ENCODE assay signal across 15 mouse cellular contexts in genomic region chr12:81043616-81044015, GRCm38 (mm10). TPM values are rescaled to one million over a fixed set of nuclear protein-coding genes. Genes with fewer than 3 reads are reported as not detected.
DNase-seq lines count a peak whose midpoint lies in the region; ATAC-seq lines count a peak whose summit lies in the region.
"Had no signal": no experiment of that assay in that cellular context is flagged by ENCODE, and none has a peak within 500 bp of the region (broad histone marks: within the 10 kb centered on the region; RNA-seq: fewer than 3 reads in every experiment).

No protein-coding gene starts in this region.

- H3K27me3 ChIP-seq in heart, embryonic 10.5 days (ENCODE audit: insufficient read depth, poor library complexity, severe bottlenecking): no peaks in the 10 kb centered on the region
- no peaks in the 10 kb centered on the region for H3K27me3 ChIP-seq in hindbrain, embryonic 14.5 days (ENCODE audit: control insufficient read depth, insufficient read depth, low read length)
- H3K27me3 ChIP-seq in midbrain, embryonic 11.5 days (ENCODE audit: control insufficient read depth, insufficient read depth, low read length): no peaks in the 10 kb centered on the region
- H3K27me3 ChIP-seq: embryonic facial prominence, embryonic 13.5 days had no signal

- H3K4me3 ChIP-seq in heart, embryonic 10.5 days: no peak overlapping the region
- H3K4me3 ChIP-seq in hindbrain, embryonic 14.5 days (replicated peaks; ENCODE audit: low read length): no peak overlapping the region
- no peak overlapping the region for H3K4me3 ChIP-seq in midbrain, embryonic 11.5 days (ENCODE audit: low read depth, low read length)
- H3K4me3 ChIP-seq: embryonic facial prominence, embryonic 13.5 days; myocyte had no signal

- peak overlapping the region; percentile 34 for H3K4me2 ChIP-seq in hindbrain, embryonic 14.5 days (replicated peaks)
- H3K4me2 ChIP-seq in midbrain, embryonic 11.5 days: peak overlapping the region; percentile 17; the same call in 1 of the 2 replicates
- H3K4me2 ChIP-seq: embryonic facial prominence, embryonic 13.5 days had no signal

- H3K9ac ChIP-seq in hindbrain, embryonic 14.5 days: no peak overlapping the region
- H3K9ac ChIP-seq in midbrain, embryonic 11.5 days (ENCODE audit: low read length): no peak overlapping the region
- H3K9ac ChIP-seq: embryonic facial prominence, embryonic 13.5 days had no signal

- H3K27ac ChIP-seq in heart, embryonic 10.5 days: no peak overlapping the region
- H3K27ac ChIP-seq in hindbrain, embryonic 14.5 days: no peak overlapping the region
- H3K27ac ChIP-seq in midbrain, embryonic 11.5 days (ENCODE audit: low read depth, low read length): no peak overlapping the region; the same call in 1 of the 2 replicates
- H3K27ac ChIP-seq: embryonic facial prominence, embryonic 13.5 days had no signal

- no peaks in the 10 kb centered on the region for H3K36me3 ChIP-seq in heart, embryonic 10.5 days
- H3K36me3 ChIP-seq in hindbrain, embryonic 14.5 days (replicated peaks; ENCODE audit: control insufficient read depth, insufficient read depth): no peaks in the 10 kb centered on the region
- H3K36me3 ChIP-seq in midbrain, embryonic 11.5 days (ENCODE audit: control insufficient read depth, insufficient read depth, low read length): no peaks in the 10 kb centered on the region
- H3K36me3 ChIP-seq: embryonic facial prominence, embryonic 13.5 days had no signal

- DNase-seq in heart, embryonic 10.5 days (ENCODE audit: low spot score): peak; percentile 66
- DNase-seq in heart, adult 18-20 months: no peak
- DNase-seq in hindbrain, embryonic 14.5 days (ENCODE audit: low spot score): no peak
- peak; percentile 92 for DNase-seq in midbrain, embryonic 11.5 days (ENCODE audit: low spot score, missing footprints)
- peak; percentile 58 for DNase-seq in retina, embryonic 14.5 days (ENCODE audit: low spot score)
- no peak for DNase-seq in thymus, postnatal 4 days
- no peak for DNase-seq in layer of hippocampus, postnatal 25 days (ENCODE audit: extremely low spot score in 1 of 2, low spot score in 1 of 2)
- DNase-seq: cerebellum, adult 18-20 months; heart, postnatal 10 days; kidney, adult 18-20 months; lung, postnatal 4 days; right cerebral cortex, postnatal 25 days; thymus, postnatal 14 days had no signal

- H3K4me1 ChIP-seq in heart, embryonic 10.5 days: no peaks in the 10 kb centered on the region
- H3K4me1 ChIP-seq in hindbrain, embryonic 14.5 days (replicated peaks; ENCODE audit: control insufficient read depth, insufficient read depth, low read length): peaks cover 5% of the 10 kb centered on the region; the same call in 1 of the 2 replicates
- peaks cover 6% of the 10 kb centered on the region; the same call in 1 of the 2 replicates for H3K4me1 ChIP-seq in midbrain, embryonic 11.5 days (ENCODE audit: control insufficient read depth, insufficient read depth, low read length)

- WGBS in heart, embryonic 10.5 days: 78% methylated on average over 11 of the region's 11 CpGs
- WGBS in hindbrain, embryonic 14.5 days: 26% methylated on average over 11 of the region's 11 CpGs
- 32% methylated on average over 11 of the region's 11 CpGs for WGBS in midbrain, embryonic 11.5 days

- no peaks in the 10 kb centered on the region for H3K9me3 ChIP-seq in heart, embryonic 10.5 days
- no peaks in the 10 kb centered on the region for H3K9me3 ChIP-seq in hindbrain, embryonic 14.5 days (ENCODE audit: control insufficient read depth, low read length)
- H3K9me3 ChIP-seq in midbrain, embryonic 11.5 days (ENCODE audit: control insufficient read depth, low read length): no peaks in the 10 kb centered on the region
- H3K9me3 ChIP-seq: embryonic facial prominence, embryonic 13.5 days had no signal

- ATAC-seq in hindbrain, embryonic 14.5 days (ENCODE audit: low FRiP score): peak; percentile 46; the same call in 1 of the 2 replicates
- ATAC-seq in midbrain, embryonic 11.5 days (ENCODE audit: low FRiP score): peak; percentile 79

RNA-seq across cellular contexts. Expression of gene Smoc1, which starts 17.0 kb away (rescaled TPM):
- 4.3 and 6.2 TPM in 2 replicates for polyA plus RNA-seq in heart, embryonic 10.5 days (2016; fragmentation: Nextera tagmentation; extraction: Ambion mirVana)
- 1 to 10 TPM; 5.4 to 8.4 TPM for total RNA-seq in heart, adult 18-20 months (2021)
- 23.8 and 25.8 TPM in 2 replicates for polyA plus RNA-seq in hindbrain, embryonic 14.5 days (2014; fragmentation: Nextera tagmentation; extraction: Ambion mirVana)
- 17.3 and 19.0 TPM in 2 replicates for polyA plus RNA-seq in midbrain, embryonic 11.5 days (2014; fragmentation: Nextera tagmentation; extraction: Ambion mirVana)
- total RNA-seq in layer of hippocampus, postnatal 25 days (2021): 1 to 10 TPM; 5.9 to 7.6 TPM

Comparison
In these comparisons a context has a peak if more than half of its experiments do, and no peak if none do; other contexts are left out.
1. DNase-seq: peak in heart, embryonic 10.5 days (single experiment), midbrain, embryonic 11.5 days (single experiment) and retina, embryonic 14.5 days (single experiment); none in heart, adult 18-20 months (0 of 2), hindbrain, embryonic 14.5 days (single experiment), thymus, postnatal 4 days (single experiment) and layer of hippocampus, postnatal 25 days (0 of 2).